Mouse (Mus musculus): ENCODE measurements at regions not wholly inside any gene's neighbourhood (a gene's known extent, or its start where the extent isn't known, plus 50 kb on each side); places are given as distances from the start of the nearest gene placed in this dataset.

DNA sequence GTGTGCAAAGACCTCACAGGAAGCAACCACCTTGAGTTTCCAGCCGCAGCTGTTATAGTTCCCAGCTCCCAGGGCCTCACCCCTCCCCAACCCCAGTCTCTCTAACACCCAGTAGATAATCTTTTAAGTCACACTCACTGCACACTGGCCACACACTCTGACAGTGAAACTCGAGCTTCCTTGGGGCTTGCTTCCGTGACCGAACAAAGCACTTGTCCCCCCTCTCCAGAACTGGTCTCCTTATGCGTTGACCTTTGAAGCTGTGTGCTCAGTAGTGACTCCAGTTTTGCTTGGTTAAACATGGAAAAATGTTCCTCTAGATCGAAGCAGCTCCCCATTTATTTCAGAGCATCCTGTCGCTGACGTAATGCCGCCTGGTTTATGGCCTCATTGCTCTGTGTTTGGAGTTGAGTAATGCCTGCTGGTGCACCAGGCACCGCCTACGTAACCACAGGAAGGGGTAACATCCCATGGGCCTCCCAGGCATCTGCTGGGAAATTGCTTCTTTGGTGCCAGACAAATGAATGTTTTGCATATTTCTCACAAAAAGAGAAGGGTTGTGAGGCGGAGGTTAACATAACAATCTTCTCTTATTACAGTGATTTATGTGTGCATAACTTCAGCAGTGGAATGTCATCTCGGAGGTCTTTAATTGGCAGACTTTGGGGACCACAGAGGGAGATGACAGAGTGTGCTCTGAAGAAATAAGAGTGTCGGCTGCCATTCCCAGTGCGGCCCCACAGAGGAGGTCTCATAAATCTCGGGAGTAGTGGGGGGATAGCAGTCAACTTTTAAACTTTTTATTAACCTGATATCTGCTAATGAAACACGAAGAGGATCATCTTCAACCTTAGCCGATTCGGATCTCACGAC lies 292.7 kb upstream of the Zfp507 start:
- DNase-seq (ENCODE audit: low read depth, low spot score), result no peak

DNA sequence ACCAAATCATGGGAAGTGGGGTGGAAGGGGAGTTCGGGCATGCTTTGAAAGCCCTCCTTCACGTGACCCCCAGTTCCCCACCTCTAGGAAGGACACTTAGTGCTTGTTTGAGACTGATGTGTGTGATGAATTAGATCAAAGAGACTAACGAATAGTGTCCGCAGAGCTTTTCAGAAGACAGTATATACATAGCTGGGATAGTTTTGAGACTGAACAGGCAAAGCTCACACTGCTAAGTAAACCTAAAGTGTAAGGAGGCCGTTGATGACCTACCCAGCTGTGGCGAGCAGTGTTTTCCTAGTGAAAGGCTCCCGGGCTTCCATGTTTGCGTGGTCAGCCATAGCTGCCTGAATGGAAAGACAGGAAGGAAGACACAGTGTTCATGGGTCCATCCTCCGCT lies 288.3 kb upstream of the Zfp507 start:
- no peak for DNase-seq (ENCODE audit: low read depth, low spot score)

DNA sequence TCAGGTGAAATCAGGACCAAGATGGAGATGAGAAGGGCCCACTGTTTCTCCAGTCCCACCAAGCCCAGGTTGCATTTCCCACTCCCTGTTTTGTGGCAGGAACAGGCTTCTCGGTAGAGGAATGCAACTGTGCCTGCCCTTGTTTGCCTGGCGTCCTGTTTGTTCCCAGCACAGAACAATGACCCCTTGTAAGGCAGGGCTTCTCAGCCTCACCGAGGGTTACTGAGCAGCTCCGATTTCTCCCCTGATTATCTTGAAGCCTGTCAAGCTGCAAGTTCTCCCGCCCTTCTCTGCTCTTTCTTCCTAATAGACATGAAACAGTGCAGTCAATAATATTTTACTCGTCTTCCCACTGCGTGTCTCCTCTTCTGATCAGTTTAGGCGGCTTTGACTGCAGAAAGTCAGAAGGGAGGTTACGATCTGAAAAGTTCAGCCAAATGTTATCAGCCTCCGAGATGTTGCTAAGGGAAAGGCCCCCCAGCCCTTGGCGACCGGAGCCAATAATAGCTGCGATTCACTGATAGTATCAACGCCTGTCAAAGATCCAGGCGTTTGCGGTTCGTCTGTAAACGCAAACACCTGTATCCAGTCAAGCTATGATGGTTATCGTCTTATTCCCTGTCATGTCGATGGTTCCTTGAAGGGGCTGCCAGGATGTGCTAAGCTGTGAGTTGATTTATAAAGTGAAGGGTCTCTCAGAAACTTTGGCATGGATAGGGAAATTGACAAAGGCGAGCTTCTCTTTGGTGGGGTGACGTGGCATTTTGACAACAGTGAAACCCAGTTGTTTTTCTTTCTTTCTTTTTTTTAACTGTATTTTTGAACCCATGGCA lies 287.7 kb upstream of the Zfp507 start:
- DNase-seq (ENCODE audit: low read depth, low spot score), result no peak

DNA sequence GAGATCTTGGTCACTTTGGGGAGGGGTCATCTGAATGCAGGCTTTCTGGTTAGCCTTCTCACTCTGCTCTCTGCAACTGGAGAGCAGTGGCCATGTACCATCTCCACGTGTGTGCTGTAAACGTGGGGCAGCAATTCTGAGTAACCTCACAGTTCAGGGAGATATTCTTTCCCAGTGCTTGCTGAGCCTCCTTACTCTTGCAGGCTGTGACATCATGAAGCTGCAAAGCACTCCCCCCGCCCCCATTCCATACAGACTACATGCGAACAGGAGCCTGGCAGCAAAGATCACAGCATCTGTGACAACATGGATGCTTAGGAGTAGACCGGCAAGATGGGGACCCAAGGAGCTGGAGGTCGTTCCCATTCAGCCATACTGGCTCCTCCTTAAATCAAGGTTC lies 284.8 kb upstream of the Zfp507 start:
- no peak for DNase-seq (ENCODE audit: low read depth, low spot score)

- no peak for DNase-seq (ENCODE audit: low read depth, low spot score)
Measured at GRCm38 (mm10) chr7:36078666-36079065, 275.9 kb upstream of the Zfp507 start.

- no peak for DNase-seq (ENCODE audit: low read depth, low spot score)
Measured at GRCm38 (mm10) chr7:36078089-36078654, 275.4 kb upstream of the Zfp507 start.

DNA sequence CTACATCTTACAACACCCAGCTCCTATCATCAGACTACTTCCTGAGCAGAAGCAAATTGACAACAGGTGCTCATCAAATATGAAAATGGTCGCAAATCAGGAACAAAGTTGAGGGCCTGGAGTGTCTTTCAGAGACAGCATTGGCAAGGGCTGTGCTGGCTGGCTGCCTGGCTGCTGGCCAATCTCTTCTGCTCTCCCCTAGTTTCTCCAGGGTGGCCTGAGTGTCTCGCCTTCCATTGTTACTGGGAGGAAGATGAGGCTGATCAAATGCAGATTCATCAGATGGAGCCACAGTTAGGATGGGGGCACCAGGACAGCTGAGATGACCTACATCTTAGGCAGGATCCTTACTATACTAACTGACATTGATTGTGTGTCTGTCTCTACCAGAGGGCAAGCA lies 274.5 kb upstream of the Zfp507 start:
- DNase-seq (ENCODE audit: low read depth, low spot score), result no peak

- peak; percentile 12 for DNase-seq (ENCODE audit: low read depth, low spot score)
Measured at GRCm38 (mm10) chr7:36076021-36076441, 273.2 kb upstream of the Zfp507 start.

GRCm38 (mm10) chr7:36071774-36072173 lies 269.0 kb upstream of the Zfp507 start:
- DNase-seq (ENCODE audit: low read depth, low spot score), result no peak

DNA sequence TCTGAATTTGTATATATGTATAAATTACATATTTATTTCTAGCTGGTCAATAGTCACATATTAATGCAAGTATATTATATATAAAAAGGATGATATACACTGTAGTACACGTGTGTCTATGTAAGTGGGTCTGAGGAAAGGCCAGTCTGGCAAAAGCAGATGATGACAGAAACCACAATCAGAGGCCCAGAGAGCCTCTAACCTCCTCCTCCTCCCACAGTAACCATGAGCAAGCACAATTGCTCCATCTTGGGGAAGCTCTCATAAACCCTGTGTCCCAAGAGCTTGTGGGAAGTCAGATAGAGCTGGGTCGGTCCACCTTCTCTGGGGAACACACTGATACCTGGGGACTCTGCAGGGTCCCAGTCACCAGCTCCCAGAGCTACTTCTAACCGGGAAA lies 263.9 kb upstream of the Zfp507 start:
- DNase-seq (ENCODE audit: low read depth, low spot score), result no peak

- DNase-seq (ENCODE audit: low read depth, low spot score), result no peak
Measured at GRCm38 (mm10) chr7:36061679-36062078, 258.9 kb upstream of the Zfp507 start.

GRCm38 (mm10) chr7:36060426-36060825 lies 257.6 kb upstream of the Zfp507 start:
- DNase-seq (ENCODE audit: low read depth, low spot score), result no peak

DNA sequence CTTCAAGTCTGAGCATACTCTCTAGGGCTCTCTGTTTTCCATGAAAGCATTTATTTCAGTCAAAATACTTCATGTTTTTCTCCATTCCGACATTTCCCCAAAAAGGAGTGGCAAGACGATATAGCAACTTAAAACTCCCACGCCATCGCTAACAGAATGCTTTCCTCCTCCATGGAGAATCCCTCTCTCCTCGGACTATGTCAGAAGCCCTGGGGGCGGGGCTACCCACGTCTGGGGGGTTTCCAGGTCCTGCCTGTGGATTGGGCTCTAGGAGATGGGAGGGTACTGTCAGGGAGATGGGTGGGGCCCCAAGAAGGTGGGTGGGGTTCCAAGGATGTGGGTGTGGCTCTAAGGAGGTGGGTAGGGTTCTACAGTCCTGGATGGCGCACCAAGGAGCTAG lies 243.2 kb upstream of the Zfp507 start:
- DNase-seq (ENCODE audit: low read depth, low spot score), result peak; percentile 7

GRCm38 (mm10) chr7:36031881-36032280 lies 229.1 kb upstream of the Zfp507 start:
- DNase-seq (ENCODE audit: low read depth, low spot score), result no peak

DNA sequence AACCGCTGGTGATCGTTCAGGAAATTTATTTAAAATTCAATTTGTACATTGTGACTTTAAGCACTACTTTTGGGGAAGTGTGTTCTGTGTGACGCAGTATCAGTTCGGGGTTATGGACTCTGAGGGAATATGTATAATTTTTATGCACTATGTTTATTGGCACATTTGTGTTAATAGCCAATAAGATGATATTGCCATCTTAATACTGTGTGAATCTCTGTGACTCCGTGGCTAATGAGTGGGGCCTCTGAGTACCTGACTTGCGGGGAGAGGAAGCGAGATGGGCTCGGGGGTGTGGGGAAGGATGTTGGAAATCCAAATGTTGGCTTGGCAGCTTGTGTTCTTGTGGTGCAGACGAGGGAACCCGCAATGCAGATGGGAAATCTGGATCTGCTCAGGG lies 220.2 kb upstream of the Zfp507 start:
- DNase-seq (ENCODE audit: low read depth, low spot score), result no peak

DNA sequence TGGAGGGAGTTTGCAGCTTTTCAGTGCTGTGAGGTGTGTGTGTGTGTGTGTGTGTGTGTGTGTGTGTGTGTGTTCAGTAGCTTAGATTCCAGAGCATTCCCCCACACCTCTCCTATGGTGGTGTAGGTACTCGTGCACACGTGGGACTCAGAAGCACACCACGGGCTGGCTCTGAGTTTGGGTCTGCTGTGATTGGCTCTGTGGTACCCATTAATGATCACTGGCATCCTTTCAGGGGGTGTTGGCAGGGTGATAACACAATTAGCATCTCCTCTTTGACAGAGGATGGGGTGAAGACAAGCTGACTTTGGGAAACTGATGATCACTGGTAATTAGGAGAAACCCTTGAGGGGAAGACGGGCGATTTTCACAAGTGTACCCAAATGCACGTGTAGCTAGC lies 219.7 kb upstream of the Zfp507 start:
- DNase-seq (ENCODE audit: low read depth, low spot score), result no peak

- DNase-seq (ENCODE audit: low read depth, low spot score), result peak; percentile 11
Measured at GRCm38 (mm10) chr7:36016926-36017753, 214.3 kb upstream of the Zfp507 start.

- no peak for DNase-seq (ENCODE audit: low read depth, low spot score)
Measured at GRCm38 (mm10) chr7:35996609-35997008, 193.8 kb upstream of the Zfp507 start.

- DNase-seq (ENCODE audit: low read depth, low spot score), result no peak
Measured at GRCm38 (mm10) chr7:35992511-35992910, 189.7 kb upstream of the Zfp507 start.

- no peak for DNase-seq (ENCODE audit: low read depth, low spot score)
Measured at GRCm38 (mm10) chr7:35991141-35991540, 188.3 kb upstream of the Zfp507 start.

- DNase-seq (ENCODE audit: low read depth, low spot score), result no peak
Measured at GRCm38 (mm10) chr7:35989456-35989855, 186.7 kb upstream of the Zfp507 start.

All from ES-CJ7 (cell line).